Mouse (Mus musculus) testis, adult 2 months (tissue): ENCODE measurements at regions not wholly inside any gene's neighbourhood (a gene's known extent, or its start where the extent isn't known, plus 50 kb on each side); places are given as distances from the start of the nearest gene placed in this dataset.

ENCODE experiments used
- CTCF ChIP-seq: fragments of 200-500 bp; IDR thresholded peaks from 2 replicates; pipeline ENCODE4 v1.5.1; 2012; ENCODE audit warnings: low read depth, mild to moderate bottlenecking, inconsistent platforms, low read length, moderate library complexity; ENCODE audit not compliant: control insufficient read depth, insufficient read depth, insufficient replicate concordance
- POLR2A ChIP-seq: fragments of 200-500 bp; IDR thresholded peaks from 2 replicates; pipeline ENCODE4 v1.6.1; 2012; ENCODE audit warnings: low read depth, mild to moderate bottlenecking, inconsistent platforms, low read length, moderate library complexity; ENCODE audit not compliant: control insufficient read depth

GRCm38 (mm10) chr16:63030399-63030798 lies 176.3 kb downstream of the Pros1 start:
- TF ChIP-seq CTCF (no peak), POLR2A (no peak)
